Mouse (Mus musculus): ENCODE measurements around the gene Armt1.
"Not testable (repeated sequence)": the region's sequence is repeated elsewhere in the genome, so short reads cannot be mapped to it uniquely, and the experiment has no call there.

The Armt1 gene

DNA sequence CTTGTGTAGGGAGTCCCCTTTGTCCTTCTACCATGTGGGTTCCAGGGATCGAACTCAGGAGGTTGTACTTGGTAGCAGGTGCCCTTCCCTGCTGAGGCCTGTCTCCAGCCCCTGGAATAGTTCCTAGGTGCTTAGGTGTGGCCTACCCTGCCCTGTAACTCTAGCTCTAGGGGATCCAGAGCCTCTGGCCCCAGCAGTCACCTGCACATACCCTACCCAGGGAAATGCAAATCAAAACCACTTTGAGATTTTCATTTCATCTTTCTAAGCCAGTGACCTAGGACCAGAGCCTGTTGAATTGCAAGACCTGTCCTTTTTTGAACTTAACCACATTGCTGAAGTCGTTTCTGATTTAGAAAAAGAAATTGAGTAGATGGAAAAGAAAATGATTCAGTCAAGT lies 1.6 kb downstream of the Armt1 start:
- DNase-seq (ENCODE audit: low spot score in 2 of 2), result not testable (repeated sequence)

GRCm38 (mm10) chr10:4435416-4435815 lies 3.1 kb downstream of the Armt1 start:
- no peak for DNase-seq (ENCODE audit: low spot score in 2 of 2)

DNA sequence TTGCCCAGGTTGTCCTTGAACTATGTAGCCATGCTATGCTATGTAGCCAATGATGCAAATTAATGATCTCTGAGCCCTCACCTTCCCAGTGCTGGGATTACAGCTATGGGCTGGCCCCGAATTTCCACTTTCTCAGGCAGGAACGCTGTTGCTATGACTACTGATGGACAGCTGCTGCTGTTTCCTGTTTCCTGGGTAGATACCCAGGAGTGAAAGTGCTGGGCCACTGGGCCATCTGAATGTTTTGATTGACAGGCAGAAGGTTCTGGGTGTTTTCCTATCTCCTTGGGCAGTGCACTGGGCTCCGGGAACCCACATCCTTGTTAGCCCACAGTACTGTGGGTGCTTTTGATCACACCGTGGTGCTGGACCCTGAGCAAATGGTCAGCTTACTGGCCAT lies 24.1 kb downstream of the Armt1 start:
- no peak for DNase-seq (ENCODE audit: low spot score in 2 of 2)

DNA sequence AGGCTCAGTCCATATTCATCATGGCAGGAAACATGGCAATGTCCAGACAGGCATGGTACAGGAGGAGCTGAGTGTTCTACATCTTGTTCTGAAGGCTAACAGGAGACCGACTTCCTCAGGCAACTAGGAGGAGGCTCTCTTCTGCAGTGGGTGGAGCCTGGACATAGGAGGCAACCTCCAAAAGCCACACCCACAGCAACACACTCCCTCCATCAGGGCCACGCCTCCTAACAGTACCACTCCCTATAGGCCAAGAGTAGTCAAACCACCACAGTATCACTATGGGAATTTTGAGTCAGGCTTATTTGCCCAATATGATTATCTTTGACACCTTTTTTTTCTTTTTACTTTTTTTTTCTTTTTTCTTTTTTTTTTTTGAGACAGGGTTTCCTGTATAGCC lies 27.9 kb downstream of the Armt1 start:
- no peak for DNase-seq (ENCODE audit: low spot score in 2 of 2)

- no peak for DNase-seq (ENCODE audit: low spot score in 2 of 2)
Measured at GRCm38 (mm10) chr10:4465799-4466198, 33.5 kb downstream of the Armt1 start.

DNA sequence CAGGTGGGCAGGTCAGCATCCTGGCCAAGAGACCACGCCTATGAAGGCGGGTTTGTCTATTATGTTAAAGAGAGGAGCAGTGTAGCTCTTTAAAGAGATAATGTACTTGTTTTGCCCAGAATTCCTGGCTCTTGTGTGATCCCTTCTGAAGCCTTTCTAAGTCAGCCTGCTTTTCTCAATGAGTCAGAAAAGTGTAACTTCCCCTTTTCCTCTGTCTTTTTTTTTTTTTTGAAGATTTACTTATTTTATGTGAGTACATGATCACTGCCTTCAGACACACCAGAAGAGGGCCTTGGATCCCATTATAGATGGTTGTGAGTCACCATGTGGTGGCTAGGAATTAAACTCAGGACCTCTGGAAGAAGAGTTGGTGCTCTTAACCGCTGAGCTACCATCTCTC lies 37.1 kb downstream of the Armt1 start:
- DNase-seq (ENCODE audit: low spot score in 2 of 2), result no peak

GRCm38 (mm10) chr10:4473591-4473993 lies 41.3 kb downstream of the Armt1 start:
- DNase-seq (ENCODE audit: low spot score in 2 of 2), result no peak

DNA sequence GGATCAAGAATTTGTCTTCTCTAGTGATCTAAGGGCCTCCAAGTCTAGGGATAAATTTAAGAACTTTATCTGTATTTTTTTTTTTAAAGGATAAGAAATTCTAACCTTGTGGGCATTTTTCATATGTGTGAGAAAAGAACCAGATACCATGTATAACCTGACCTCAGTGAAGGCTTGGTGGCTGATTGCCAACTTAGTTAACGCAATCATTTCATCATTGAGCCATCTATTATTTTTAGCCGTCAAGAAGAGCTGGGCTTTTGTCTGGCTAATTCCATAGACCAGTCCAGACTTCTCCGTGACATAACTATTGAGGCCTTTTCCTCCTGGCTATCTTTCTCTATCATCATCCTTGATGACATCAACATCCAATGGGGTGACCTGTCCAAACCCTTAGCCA lies 43.2 kb downstream of the Armt1 start:
- no peak for DNase-seq (ENCODE audit: low spot score in 2 of 2)

DNA sequence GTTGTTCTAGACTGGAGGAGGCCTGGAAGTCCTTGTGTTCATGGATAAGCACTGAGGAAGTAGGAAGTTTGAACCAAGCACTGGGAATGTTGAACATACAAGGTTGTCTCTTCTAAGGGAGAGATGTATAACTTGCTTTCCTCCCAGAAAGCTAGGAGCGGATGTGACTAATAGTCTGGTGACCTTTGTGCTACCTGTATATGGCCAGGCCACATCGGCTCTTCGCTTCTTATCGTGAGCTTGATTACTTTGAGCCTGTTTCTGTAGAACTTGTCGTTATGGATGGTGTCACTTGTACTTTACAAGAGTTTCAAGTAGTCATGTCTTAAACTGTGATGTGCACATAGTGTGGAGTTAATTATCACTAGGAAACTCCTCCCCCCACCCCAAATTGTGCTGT lies 44.3 kb downstream of the Armt1 start:
- DNase-seq (ENCODE audit: low spot score in 2 of 2), result no peak

- DNase-seq (ENCODE audit: low spot score in 2 of 2), result no peak
Measured at GRCm38 (mm10) chr10:4480929-4481328, 48.7 kb downstream of the Armt1 start.

DNA sequence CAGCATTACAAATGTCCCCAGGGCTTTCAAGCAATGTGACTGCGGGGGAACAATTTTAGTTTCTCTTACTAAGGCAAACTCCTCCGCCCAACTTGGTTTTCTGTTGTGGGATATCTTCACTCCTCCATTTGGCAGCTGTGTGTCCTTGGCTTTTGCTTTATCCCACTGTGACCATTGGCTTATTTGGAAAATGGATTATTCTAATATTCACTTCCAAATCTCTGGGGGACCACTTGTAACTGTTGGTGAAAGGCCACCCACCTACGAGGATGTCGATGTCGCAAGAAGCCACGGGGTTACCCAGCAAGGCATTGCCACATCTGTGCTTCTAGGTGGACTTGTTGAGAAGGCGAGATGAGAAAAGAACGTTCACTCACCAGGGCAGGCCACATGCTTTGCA lies 49.4 kb downstream of the Armt1 start:
- no peak for DNase-seq (ENCODE audit: low spot score in 2 of 2)

DNA sequence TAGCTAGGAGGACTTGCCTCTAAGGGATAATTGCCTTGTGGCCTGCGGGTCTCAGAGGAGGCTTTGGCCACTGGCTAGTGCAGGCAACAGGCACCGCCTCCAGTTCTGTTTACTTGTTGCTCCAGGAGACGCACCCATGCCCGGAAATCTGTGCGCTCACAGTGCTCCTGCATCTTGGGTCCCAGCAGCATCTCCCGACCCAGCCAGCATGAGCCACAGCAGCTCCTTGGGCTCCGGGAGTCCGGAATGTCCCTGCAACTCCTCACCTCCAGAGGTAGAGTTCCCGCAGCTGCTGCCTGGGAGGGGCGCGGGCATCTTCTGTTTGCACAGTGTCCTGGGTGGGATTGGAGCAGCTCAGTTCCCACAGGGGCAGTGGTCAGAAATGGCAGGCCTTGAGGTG lies 50.1 kb downstream of the Armt1 start, which contains the start of gene Ccdc170:
TSS of gene Ccdc170 (plus strand) at position 148 of the 400 bp plus-strand sequence.
- no peak for DNase-seq (ENCODE audit: low spot score in 2 of 2)

GRCm38 (mm10) chr10:4483848-4484247 lies 51.6 kb downstream of the Armt1 start:
- DNase-seq (ENCODE audit: low spot score in 2 of 2), result no peak

DNA sequence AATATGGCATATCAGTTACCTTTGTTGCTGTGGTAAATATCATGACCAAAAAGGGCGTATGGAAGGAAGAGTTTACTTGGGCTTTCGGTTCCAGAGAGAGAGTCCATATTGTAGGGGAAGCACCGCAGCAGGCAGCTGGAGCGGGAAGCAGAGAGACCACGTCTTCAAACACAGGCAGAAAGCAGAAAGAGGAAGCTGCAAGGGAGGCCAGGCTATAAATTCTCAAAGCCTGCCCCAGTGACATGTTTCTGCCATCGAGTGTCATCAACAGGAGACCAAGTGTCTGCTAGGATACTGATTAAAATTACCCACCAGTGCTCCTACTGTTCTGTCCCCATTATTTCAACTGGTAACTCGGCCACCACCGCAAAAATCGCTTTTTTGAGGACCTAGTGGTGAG lies 52.7 kb downstream of the Armt1 start:
- DNase-seq (ENCODE audit: low spot score in 2 of 2), result no peak

DNA sequence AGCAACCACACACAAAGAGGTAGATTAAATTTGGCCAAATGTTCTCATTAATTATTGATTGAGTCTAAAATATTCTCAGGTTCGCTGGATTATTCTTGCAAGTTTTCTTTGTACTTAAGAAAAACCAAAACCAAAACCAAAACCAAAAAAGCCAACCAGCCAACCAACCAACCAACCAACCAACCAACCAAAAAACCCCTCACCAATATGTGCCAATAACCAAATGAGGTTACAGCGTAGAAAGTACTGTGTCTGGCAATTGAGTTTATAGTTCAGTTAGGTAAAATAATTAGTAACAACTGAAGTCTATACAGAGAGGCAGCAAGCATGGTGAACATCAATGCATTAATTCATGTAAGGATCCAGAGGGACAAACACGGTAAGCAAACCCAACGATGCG lies 57.6 kb downstream of the Armt1 start:
- DNase-seq (ENCODE audit: low spot score in 2 of 2), result no peak

- no peak for DNase-seq (ENCODE audit: low spot score in 2 of 2)
Measured at GRCm38 (mm10) chr10:4491281-4491680, 59.0 kb downstream of the Armt1 start.

DNA sequence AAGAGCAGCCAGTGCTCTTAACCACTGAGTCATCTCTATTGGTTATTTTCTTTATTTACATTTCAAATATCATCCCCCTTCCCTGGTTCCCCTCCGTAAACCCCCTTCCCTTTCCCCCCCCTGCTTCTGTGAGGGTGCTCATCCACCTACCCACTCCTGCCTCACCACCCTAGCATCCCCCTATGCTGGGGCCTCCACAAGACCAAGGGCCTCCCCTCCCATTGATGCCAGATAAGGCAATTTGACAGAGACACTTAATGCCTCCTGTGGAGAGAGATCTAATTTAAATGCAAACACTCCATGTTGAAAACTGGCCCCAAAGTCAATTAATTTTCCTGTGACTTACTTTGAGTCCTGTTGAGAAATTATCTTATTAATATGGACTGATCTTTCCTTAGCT lies 59.8 kb downstream of the Armt1 start:
- no peak for DNase-seq (ENCODE audit: low spot score in 2 of 2)

- no peak for DNase-seq (ENCODE audit: low spot score in 2 of 2)
Measured at GRCm38 (mm10) chr10:4492909-4493308, 60.6 kb downstream of the Armt1 start.

- DNase-seq (ENCODE audit: low spot score in 2 of 2), result no peak
Measured at GRCm38 (mm10) chr10:4503251-4503650, 71.0 kb downstream of the Armt1 start.
